Mouse (Mus musculus): ENCODE measurements at regions not wholly inside any gene's neighbourhood (a gene's known extent, or its start where the extent isn't known, plus 50 kb on each side); places are given as distances from the start of the nearest gene placed in this dataset.

GRCm38 (mm10) chr5:25614659-25615061, 91.0 kb downstream of the Xrcc2 start:
- no peak for ATAC-seq (ENCODE audit: low read depth)
- no peak overlapping the region for H3K9ac ChIP-seq (replicated peaks; ENCODE audit: low read depth, low read length)
- H3K36me3 ChIP-seq (ENCODE audit: control insufficient read depth, insufficient read depth, low read length), result no peaks in the 10 kb centered on the region
- H3K9me3 ChIP-seq (ENCODE audit: control insufficient read depth, low read length), result no peaks in the 10 kb centered on the region
- no peak overlapping the region for H3K4me3 ChIP-seq (ENCODE audit: low read depth, low read length)
- 91% methylated on average over 4 of the region's 4 CpGs for WGBS
- no peak overlapping the region for H3K4me2 ChIP-seq (ENCODE audit: low read depth, low read length)
- no peaks in the 10 kb centered on the region for H3K4me1 ChIP-seq (ENCODE audit: control insufficient read depth, insufficient read depth, low read length)
- no peak overlapping the region for H3K27ac ChIP-seq (ENCODE audit: low read depth, low read length)
- no peaks in the 10 kb centered on the region for H3K27me3 ChIP-seq (ENCODE audit: control insufficient read depth, insufficient read depth, low read length)

GRCm38 (mm10) chr5:25613844-25614658, 91.6 kb downstream of the Xrcc2 start:
- peak; percentile 60; the same call in 1 of the 2 replicates for ATAC-seq (ENCODE audit: low read depth)
- 77% methylated on average over 8 of the region's 8 CpGs for WGBS
- no peaks in the 10 kb centered on the region for H3K9me3 ChIP-seq (ENCODE audit: control insufficient read depth, low read length)
- H3K4me3 ChIP-seq (ENCODE audit: low read depth, low read length), result no peak overlapping the region
- H3K36me3 ChIP-seq (ENCODE audit: control insufficient read depth, insufficient read depth, low read length), result no peaks in the 10 kb centered on the region
- H3K27ac ChIP-seq (ENCODE audit: low read depth, low read length), result no peak overlapping the region; the same call in 1 of the 2 replicates
- H3K9ac ChIP-seq (replicated peaks; ENCODE audit: low read depth, low read length), result no peak overlapping the region
- no peaks in the 10 kb centered on the region for H3K27me3 ChIP-seq (ENCODE audit: control insufficient read depth, insufficient read depth, low read length)
- H3K4me1 ChIP-seq (ENCODE audit: control insufficient read depth, insufficient read depth, low read length), result no peaks in the 10 kb centered on the region
- H3K4me2 ChIP-seq (ENCODE audit: low read depth, low read length), result no peak overlapping the region

- Histone ChIP-seq H3K27me3 (ENCODE audit: control insufficient read depth, insufficient read depth, low read length) (no peaks in the 10 kb centered on the region), H3K9ac (replicated peaks; ENCODE audit: low read depth, low read length) (no peak overlapping the region), H3K27ac (ENCODE audit: low read depth, low read length) (no peak overlapping the region), H3K4me1 (ENCODE audit: control insufficient read depth, insufficient read depth, low read length) (no peaks in the 10 kb centered on the region), H3K4me3 (ENCODE audit: low read depth, low read length) (no peak overlapping the region), H3K9me3 (ENCODE audit: control insufficient read depth, low read length) (no peaks in the 10 kb centered on the region), H3K4me2 (ENCODE audit: low read depth, low read length) (no peak overlapping the region), H3K36me3 (ENCODE audit: control insufficient read depth, insufficient read depth, low read length) (no peaks in the 10 kb centered on the region)
- 76% methylated on average over 9 of the region's 9 CpGs for WGBS
- ATAC-seq (ENCODE audit: low read depth), result no peak
These were observed 93.5 kb downstream of the Xrcc2 start for GRCm38 (mm10) chr5:25612036-25612705.

- Histone ChIP-seq H3K4me1 (ENCODE audit: control insufficient read depth, insufficient read depth, low read length) (no peaks in the 10 kb centered on the region), H3K9me3 (ENCODE audit: control insufficient read depth, low read length) (no peaks in the 10 kb centered on the region), H3K27ac (ENCODE audit: low read depth, low read length) (no peak overlapping the region), H3K36me3 (ENCODE audit: control insufficient read depth, insufficient read depth, low read length) (no peaks in the 10 kb centered on the region), H3K4me3 (ENCODE audit: low read depth, low read length) (no peak overlapping the region), H3K9ac (replicated peaks; ENCODE audit: low read depth, low read length) (no peak overlapping the region), H3K4me2 (ENCODE audit: low read depth, low read length) (no peak overlapping the region), H3K27me3 (ENCODE audit: control insufficient read depth, insufficient read depth, low read length) (no peaks in the 10 kb centered on the region)
- peak; percentile 81; the same call in 1 of the 2 replicates for ATAC-seq (ENCODE audit: low read depth)
- 10% methylated on average over 9 of the region's 9 CpGs for WGBS
These were observed 94.0 kb downstream of the Cct8l1 start for GRCm38 (mm10) chr5:25609911-25610310.

GRCm38 (mm10) chr5:25602123-25602522, 86.3 kb downstream of the Cct8l1 start:
- Histone ChIP-seq H3K4me1 (ENCODE audit: control insufficient read depth, insufficient read depth, low read length) (no peaks in the 10 kb centered on the region), H3K9ac (replicated peaks; ENCODE audit: low read depth, low read length) (no peak overlapping the region), H3K4me2 (ENCODE audit: low read depth, low read length) (no peak overlapping the region), H3K36me3 (ENCODE audit: control insufficient read depth, insufficient read depth, low read length) (no peaks in the 10 kb centered on the region), H3K4me3 (ENCODE audit: low read depth, low read length) (no peak overlapping the region), H3K27me3 (ENCODE audit: control insufficient read depth, insufficient read depth, low read length) (no peaks in the 10 kb centered on the region), H3K9me3 (ENCODE audit: control insufficient read depth, low read length) (no peaks in the 10 kb centered on the region), H3K27ac (ENCODE audit: low read depth, low read length) (no peak overlapping the region)
- no peak for ATAC-seq (ENCODE audit: low read depth)
- 58% methylated on average over 2 of the region's 2 CpGs for WGBS

GRCm38 (mm10) chr5:25599363-25599762, 83.5 kb downstream of the Cct8l1 start:
- Histone ChIP-seq H3K27ac (ENCODE audit: low read depth, low read length) (no peak overlapping the region), H3K4me2 (ENCODE audit: low read depth, low read length) (no peak overlapping the region), H3K27me3 (ENCODE audit: control insufficient read depth, insufficient read depth, low read length) (no peaks in the 10 kb centered on the region), H3K4me1 (ENCODE audit: control insufficient read depth, insufficient read depth, low read length) (no peaks in the 10 kb centered on the region), H3K4me3 (ENCODE audit: low read depth, low read length) (no peak overlapping the region), H3K9me3 (ENCODE audit: control insufficient read depth, low read length) (no peaks in the 10 kb centered on the region), H3K9ac (replicated peaks; ENCODE audit: low read depth, low read length) (no peak overlapping the region), H3K36me3 (ENCODE audit: control insufficient read depth, insufficient read depth, low read length) (no peaks in the 10 kb centered on the region)
- 95% methylated on average over 1 of the region's 1 CpGs for WGBS
- ATAC-seq (ENCODE audit: low read depth), result no peak

GRCm38 (mm10) chr5:25597786-25598185, 81.9 kb downstream of the Cct8l1 start:
- H3K36me3 ChIP-seq (ENCODE audit: control insufficient read depth, insufficient read depth, low read length), result no peaks in the 10 kb centered on the region
- no peaks in the 10 kb centered on the region for H3K4me1 ChIP-seq (ENCODE audit: control insufficient read depth, insufficient read depth, low read length)
- no peaks in the 10 kb centered on the region for H3K27me3 ChIP-seq (ENCODE audit: control insufficient read depth, insufficient read depth, low read length)
- 93% methylated on average over 6 of the region's 6 CpGs for WGBS
- H3K27ac ChIP-seq (ENCODE audit: low read depth, low read length), result no peak overlapping the region
- H3K9me3 ChIP-seq (ENCODE audit: control insufficient read depth, low read length), result no peaks in the 10 kb centered on the region
- H3K4me3 ChIP-seq (ENCODE audit: low read depth, low read length), result no peak overlapping the region
- no peak overlapping the region for H3K9ac ChIP-seq (replicated peaks; ENCODE audit: low read depth, low read length)
- no peak overlapping the region for H3K4me2 ChIP-seq (ENCODE audit: low read depth, low read length)
- no peak for ATAC-seq (ENCODE audit: low read depth)

- H3K27ac ChIP-seq (ENCODE audit: low read depth, low read length), result no peak overlapping the region
- no peaks in the 10 kb centered on the region for H3K36me3 ChIP-seq (ENCODE audit: control insufficient read depth, insufficient read depth, low read length)
- H3K4me1 ChIP-seq (ENCODE audit: control insufficient read depth, insufficient read depth, low read length), result no peaks in the 10 kb centered on the region
- H3K4me3 ChIP-seq (ENCODE audit: low read depth, low read length), result no peak overlapping the region
- no peak for ATAC-seq (ENCODE audit: low read depth)
- no peaks in the 10 kb centered on the region for H3K9me3 ChIP-seq (ENCODE audit: control insufficient read depth, low read length)
- H3K4me2 ChIP-seq (ENCODE audit: low read depth, low read length), result no peak overlapping the region
- no peak overlapping the region for H3K9ac ChIP-seq (replicated peaks; ENCODE audit: low read depth, low read length)
- H3K27me3 ChIP-seq (ENCODE audit: control insufficient read depth, insufficient read depth, low read length), result no peaks in the 10 kb centered on the region
These were observed 75.8 kb downstream of the Cct8l1 start for GRCm38 (mm10) chr5:25591709-25592108.
